Mouse (Mus musculus) bone marrow macrophage, adult 2 months (primary cell): ENCODE measurements at regions not wholly inside any gene's neighbourhood (a gene's known extent, or its start where the extent isn't known, plus 50 kb on each side); places are given as distances from the start of the nearest gene placed in this dataset.

Source experiments
- CTCF ChIP-seq: IDR thresholded peaks from 2 replicates; pipeline ENCODE4 v1.5.1; 2012; ENCODE audit warnings: low read depth, mild to moderate bottlenecking, low read length, moderate library complexity
- POLR2A ChIP-seq: IDR thresholded peaks from 2 replicates; pipeline ENCODE4 v1.6.1; 2012; ENCODE audit warnings: mild to moderate bottlenecking, low read depth, low read length, borderline replicate concordance

DNA sequence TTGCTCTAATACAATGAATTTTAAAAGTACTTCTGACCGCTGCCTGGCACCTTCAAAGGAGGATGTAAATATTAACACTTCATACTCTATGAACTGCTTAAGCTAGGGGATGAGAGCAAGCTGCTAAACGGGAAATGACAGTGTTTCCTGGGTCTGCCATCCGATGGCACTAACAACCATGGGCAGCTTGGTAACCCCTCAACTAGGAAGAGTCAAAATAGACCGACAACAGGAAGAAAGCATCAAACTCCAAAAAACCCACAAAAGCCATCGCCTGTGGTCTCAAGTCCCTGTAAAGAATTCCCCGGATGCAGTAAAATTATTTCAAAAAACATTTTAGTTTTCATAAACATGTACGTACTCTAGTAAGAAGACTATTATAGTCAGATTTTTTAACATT, 175.3 kb upstream of the Smim15 start:
- TF ChIP-seq CTCF (no peak), POLR2A (no peak)
